Mouse (Mus musculus) heart, postnatal 0 days (tissue): ENCODE results near the gene Magi1. TPM values are rescaled to one million over a fixed set of nuclear protein-coding genes. Genes with fewer than 3 reads are reported as not detected.

ENCODE experiments used
- ATAC-seq: fragments of 200-750 bp; cut with Nextera tagmentation; 2 replicates; pipeline ENCODE4 v1.8.0; 2017; ENCODE audit warnings: low read depth, moderate number of reproducible peaks, moderate library complexity; ENCODE audit not compliant: insufficient read depth
- DNase-seq: peaks from one replicate; pipeline ENCODE4 v3.0.0-alpha.2; 2016; ENCODE audit warnings: low spot score
- H3K27ac ChIP-seq: fragments of 300-500 bp; sonication (generic); 2 replicates; pipeline ENCODE4 v1.5.1; 2014; ENCODE audit warnings: low read depth, mild to moderate bottlenecking
- H3K27me3 ChIP-seq: fragments of 300-500 bp; sonication (generic); 2 replicates; pipeline ENCODE4 v1.6.1; 2014; ENCODE audit warnings: low read length, mixed read lengths; ENCODE audit not compliant: control insufficient read depth, insufficient read depth
- H3K36me3 ChIP-seq: fragments of 300-500 bp; sonication (generic); replicated peaks from 2 replicates; pipeline ENCODE4 v1.6.1; 2014; ENCODE audit warnings: low read length, mixed read lengths; ENCODE audit not compliant: control insufficient read depth, insufficient read depth
- H3K4me1 ChIP-seq: fragments of 300-500 bp; sonication (generic); 2 replicates; pipeline ENCODE4 v1.6.1; 2014; ENCODE audit warnings: antibody characterized with exemption; ENCODE audit not compliant: control insufficient read depth, insufficient read depth
- H3K4me2 ChIP-seq: fragments of 300-500 bp; sonication (generic); 2 replicates; pipeline ENCODE4 v1.6.1; 2014; ENCODE audit warnings: low read depth, mild to moderate bottlenecking, low read length, moderate library complexity
- H3K4me3 ChIP-seq: fragments of 300-500 bp; sonication (generic); 2 replicates; pipeline ENCODE4 v1.5.1; 2014; ENCODE audit warnings: low read depth, low read length
- H3K9ac ChIP-seq: fragments of 300-500 bp; sonication (generic); replicated peaks from 2 replicates; pipeline ENCODE4 v1.6.1; 2014; ENCODE audit warnings: low read depth, low read length, mixed read lengths
- H3K9me3 ChIP-seq: fragments of 300-500 bp; sonication (generic); replicated peaks from 2 replicates; pipeline ENCODE4 v1.6.1; 2016; ENCODE audit warnings: low read length; ENCODE audit not compliant: control insufficient read depth
- CTCF ChIP-seq: IDR thresholded peaks from 2 replicates; pipeline ENCODE4 v1.5.1; 2016; ENCODE audit warnings: antibody characterized with exemption, control low read depth, low read depth
- EP300 ChIP-seq: IDR thresholded peaks from 2 replicates; pipeline ENCODE4 v1.6.1; 2016; ENCODE audit warnings: antibody characterized with exemption, low read depth
- WGBS: fragments of 180-500 bp; shearing (Covaris S2); extraction: QIAGEN DNeasy Blood & Tissue Kit; methylation state at CpG from one replicate; pipeline ENCODE4 v1.1.7; 2014; 5-methylcytosine and 5-hydroxymethylcytosine counted together
- polyA plus RNA-seq: library from polyadenylated mRNA; unstranded; fragments of >200 nt; fragmentation: Nextera tagmentation; extraction: Ambion mirVana; gene quantifications from 2 replicates; pipeline ENCODE4 v1.2.1, GENCODE M21; 2015
- total RNA-seq: library from RNA; depleted of rRNA; stranded (reverse); fragments of >200 nt; gene quantifications from 2 replicates; pipeline ENCODE4 v1.2.3, GENCODE M21; 2014; ENCODE audit warnings: low replicate concordance

The Magi1 gene
- total and polyA plus RNA-seq, 2 experiments from 2014 or later, result 4.6 to 15.3 TPM

GRCm38 (mm10) chr6:93862263-93862662 lies 421.5 kb downstream of the Magi1 start:
- H3K4me1 ChIP-seq, result no peaks in the 10 kb centered on the region
- no peak overlapping the region for H3K4me2 ChIP-seq
- ATAC-seq, result no peak
- TF ChIP-seq CTCF (no peak), EP300 (no peak)
- no peak for DNase-seq
- H3K9me3 ChIP-seq, result no peaks in the 10 kb centered on the region
- H3K9ac ChIP-seq, result no peak overlapping the region
- no peak overlapping the region for H3K27ac ChIP-seq
- no peaks in the 10 kb centered on the region for H3K27me3 ChIP-seq
- H3K36me3 ChIP-seq, result no peaks in the 10 kb centered on the region
- H3K4me3 ChIP-seq, result no peak overlapping the region
- WGBS, result 88% methylated on average over 5 of the region's 5 CpGs

GRCm38 (mm10) chr6:93856783-93857182 lies 426.9 kb downstream of the Magi1 start:
- WGBS, result 30% methylated on average over 1 of the region's 1 CpGs
- Histone ChIP-seq H3K4me2 (no peak overlapping the region), H3K9ac (no peak overlapping the region), H3K4me1 (peaks cover 19% of the 10 kb centered on the region), H3K27ac (no peak overlapping the region), H3K4me3 (no peak overlapping the region), H3K27me3 (no peaks in the 10 kb centered on the region), H3K9me3 (no peaks in the 10 kb centered on the region), H3K36me3 (no peaks in the 10 kb centered on the region)
- TF ChIP-seq EP300 (no peak), CTCF (no peak)
- ATAC-seq, result no peak
- DNase-seq, result no peak

- Histone ChIP-seq H3K4me2 (no peak overlapping the region), H3K27ac (no peak overlapping the region), H3K27me3 (no peaks in the 10 kb centered on the region), H3K4me1 (peaks cover 19% of the 10 kb centered on the region), H3K4me3 (no peak overlapping the region), H3K9me3 (no peaks in the 10 kb centered on the region), H3K36me3 (no peaks in the 10 kb centered on the region), H3K9ac (no peak overlapping the region)
- DNase-seq (no peak), ATAC-seq (peak; percentile 55; the same call in 1 of the 2 replicates)
- 40% methylated on average over 8 of the region's 8 CpGs for WGBS
- TF ChIP-seq CTCF (no peak), EP300 (no peak)
These were observed 427.7 kb downstream of the Magi1 start for GRCm38 (mm10) chr6:93855806-93856641.

GRCm38 (mm10) chr6:93848942-93849790 lies 434.6 kb downstream of the Magi1 start:
- H3K27ac ChIP-seq, result no peak overlapping the region
- 71% methylated on average over 7 of the region's 7 CpGs for WGBS
- TF ChIP-seq EP300 (no peak), CTCF (no peak)
- no peak for ATAC-seq
- H3K4me3 ChIP-seq, result no peak overlapping the region
- no peaks in the 10 kb centered on the region for H3K36me3 ChIP-seq
- no peak for DNase-seq
- no peaks in the 10 kb centered on the region for H3K27me3 ChIP-seq
- no peak overlapping the region for H3K9ac ChIP-seq
- no peaks in the 10 kb centered on the region for H3K9me3 ChIP-seq
- H3K4me2 ChIP-seq, result no peak overlapping the region
- peaks cover 13% of the 10 kb centered on the region; the same call in 1 of the 2 replicates for H3K4me1 ChIP-seq

- H3K4me2 ChIP-seq, result no peak overlapping the region
- ATAC-seq (no peak), DNase-seq (no peak)
- H3K27ac ChIP-seq, result no peak overlapping the region
- H3K27me3 ChIP-seq, result no peaks in the 10 kb centered on the region
- no peaks in the 10 kb centered on the region for H3K36me3 ChIP-seq
- TF ChIP-seq CTCF, result no peak
- WGBS, result 76% methylated on average over 3 of the region's 3 CpGs
- H3K9me3 ChIP-seq, result no peaks in the 10 kb centered on the region
- H3K4me3 ChIP-seq, result no peak overlapping the region
- H3K4me1 ChIP-seq, result peaks cover 13% of the 10 kb centered on the region; the same call in 1 of the 2 replicates
- no peak overlapping the region for H3K9ac ChIP-seq
These were observed 438.2 kb downstream of the Magi1 start for GRCm38 (mm10) chr6:93845498-93845897.
